Mouse (Mus musculus) olfactory bulb, adult 2 months (tissue): Measurements from ENCODE around the gene Ptar1.

ENCODE experiments used
- CTCF ChIP-seq: fragments of 200-500 bp; IDR thresholded peaks from 2 replicates; pipeline ENCODE4 v1.5.1; 2012; ENCODE audit warnings: low read depth, mild to moderate bottlenecking, low read length, moderate library complexity; ENCODE audit not compliant: insufficient read depth
- POLR2A ChIP-seq: fragments of 200-500 bp; IDR thresholded peaks from 2 replicates; pipeline ENCODE4 v1.6.1; 2012; ENCODE audit warnings: mild to moderate bottlenecking, low read depth, low read length, moderate library complexity; ENCODE audit not compliant: insufficient read depth

GRCm38 (mm10) chr19:23643819-23644218 lies 43.4 kb upstream of the Ptar1 start:
- TF ChIP-seq CTCF (no peak), POLR2A (no peak)
